Mouse (Mus musculus): ENCODE measurements around the gene Ablim1. TPM values are rescaled to one million over a fixed set of nuclear protein-coding genes. Genes with fewer than 3 reads are reported as not detected.

Ablim1 gene
- polyA plus RNA-seq, 1 experiment from 2014 or later, result 6.1 TPM

- H3K4me2 ChIP-seq, result peak overlapping the region; percentile 36
- peaks cover 19% of the 10 kb centered on the region for H3K4me1 ChIP-seq
- H3K9ac ChIP-seq, result no peak overlapping the region
- 0 out of 2 replicates have a peak, but pooled peaks cover 8% of the 10 kb centered on the region for H3K27me3 ChIP-seq (replicated peaks)
- no peak overlapping the region for H3K27ac ChIP-seq
- no peaks in the 10 kb centered on the region for H3K36me3 ChIP-seq
- 33% methylated on average over 12 of the region's 12 CpGs for WGBS (ENCODE audit: insufficient replicate concordance)
- no peak overlapping the region for H3K4me3 ChIP-seq
- ATAC-seq, result no peak
- no peaks in the 10 kb centered on the region for H3K9me3 ChIP-seq (replicated peaks)
Measured at GRCm38 (mm10) chr19:57274286-57274685, 40.4 kb downstream of the Ablim1 start.

GRCm38 (mm10) chr19:57272824-57273613, 41.7 kb downstream of the Ablim1 start:
- Histone ChIP-seq H3K27me3 (replicated peaks) (0 out of 2 replicates have a peak, but pooled peaks cover 8% of the 10 kb centered on the region), H3K36me3 (no peaks in the 10 kb centered on the region), H3K4me2 (peak overlapping the region; percentile 24), H3K4me3 (no peak overlapping the region), H3K4me1 (peaks cover 19% of the 10 kb centered on the region), H3K27ac (no peak overlapping the region), H3K9me3 (replicated peaks) (no peaks in the 10 kb centered on the region), H3K9ac (no peak overlapping the region)
- 34% methylated on average over 13 of the region's 13 CpGs for WGBS (ENCODE audit: insufficient replicate concordance)
- ATAC-seq, result peak; percentile 62; the same call in 1 of the 2 replicates

- H3K4me1 ChIP-seq, result peaks cover 19% of the 10 kb centered on the region
- WGBS (ENCODE audit: insufficient replicate concordance), result 74% methylated on average over 16 of the region's 16 CpGs
- H3K36me3 ChIP-seq, result no peaks in the 10 kb centered on the region
- no peak for ATAC-seq
- H3K9ac ChIP-seq, result no peak overlapping the region
- no peaks in the 10 kb centered on the region for H3K9me3 ChIP-seq (replicated peaks)
- H3K4me3 ChIP-seq, result no peak overlapping the region
- H3K27ac ChIP-seq, result no peak overlapping the region
- 0 out of 2 replicates have a peak, but pooled peaks cover 8% of the 10 kb centered on the region for H3K27me3 ChIP-seq (replicated peaks)
- H3K4me2 ChIP-seq, result no peak overlapping the region
Measured at GRCm38 (mm10) chr19:57271757-57272156, 43.0 kb downstream of the Ablim1 start.

GRCm38 (mm10) chr19:57270711-57271110, 44.0 kb downstream of the Ablim1 start:
- Histone ChIP-seq H3K9me3 (replicated peaks) (no peaks in the 10 kb centered on the region), H3K4me1 (peaks cover 19% of the 10 kb centered on the region), H3K9ac (no peak overlapping the region), H3K27me3 (replicated peaks) (0 out of 2 replicates have a peak, but pooled peaks cover 8% of the 10 kb centered on the region), H3K27ac (no peak overlapping the region), H3K36me3 (no peaks in the 10 kb centered on the region), H3K4me3 (no peak overlapping the region), H3K4me2 (no peak overlapping the region)
- no peak for ATAC-seq
- 66% methylated on average over 6 of the region's 6 CpGs for WGBS (ENCODE audit: insufficient replicate concordance)

- H3K9ac ChIP-seq, result no peak overlapping the region
- 0 out of 2 replicates have a peak, but pooled peaks cover 7% of the 10 kb centered on the region for H3K27me3 ChIP-seq (replicated peaks)
- no peak overlapping the region for H3K4me3 ChIP-seq
- no peaks in the 10 kb centered on the region for H3K9me3 ChIP-seq (replicated peaks)
- H3K4me2 ChIP-seq, result no peak overlapping the region
- no peak for ATAC-seq
- H3K4me1 ChIP-seq, result peaks cover 19% of the 10 kb centered on the region
- no peak overlapping the region for H3K27ac ChIP-seq
- WGBS (ENCODE audit: insufficient replicate concordance), result 73% methylated on average over 6 of the region's 6 CpGs
- no peaks in the 10 kb centered on the region for H3K36me3 ChIP-seq
Measured at GRCm38 (mm10) chr19:57269791-57270190, 44.9 kb downstream of the Ablim1 start.

- Histone ChIP-seq H3K4me1 (peaks cover 8% of the 10 kb centered on the region; the same call in 1 of the 2 replicates), H3K36me3 (no peaks in the 10 kb centered on the region), H3K4me2 (no peak overlapping the region), H3K27ac (no peak overlapping the region), H3K27me3 (replicated peaks) (no peaks in the 10 kb centered on the region), H3K4me3 (no peak overlapping the region), H3K9me3 (replicated peaks) (no peaks in the 10 kb centered on the region), H3K9ac (no peak overlapping the region)
- WGBS (ENCODE audit: insufficient replicate concordance), result 42% methylated on average over 5 of the region's 5 CpGs
- no peak for ATAC-seq
Measured at GRCm38 (mm10) chr19:57267531-57267930, 47.2 kb downstream of the Ablim1 start.

GRCm38 (mm10) chr19:57266374-57267085, 48.2 kb downstream of the Ablim1 start:
- peaks cover 4% of the 10 kb centered on the region; the same call in 1 of the 2 replicates for H3K4me1 ChIP-seq
- no peak overlapping the region for H3K9ac ChIP-seq
- no peaks in the 10 kb centered on the region for H3K27me3 ChIP-seq (replicated peaks)
- H3K4me3 ChIP-seq, result no peak overlapping the region
- WGBS (ENCODE audit: insufficient replicate concordance), result 57% methylated on average over 10 of the region's 10 CpGs
- no peak for ATAC-seq
- H3K27ac ChIP-seq, result no peak overlapping the region
- H3K36me3 ChIP-seq, result no peaks in the 10 kb centered on the region
- no peak overlapping the region for H3K4me2 ChIP-seq
- no peaks in the 10 kb centered on the region for H3K9me3 ChIP-seq (replicated peaks)

- H3K4me2 ChIP-seq, result no peak overlapping the region
- H3K4me1 ChIP-seq, result no peaks in the 10 kb centered on the region
- no peak overlapping the region for H3K9ac ChIP-seq
- no peaks in the 10 kb centered on the region for H3K36me3 ChIP-seq
- H3K27ac ChIP-seq, result no peak overlapping the region
- 52% methylated on average over 15 of the region's 15 CpGs for WGBS (ENCODE audit: insufficient replicate concordance)
- no peaks in the 10 kb centered on the region for H3K9me3 ChIP-seq (replicated peaks)
- no peak overlapping the region for H3K4me3 ChIP-seq
- H3K27me3 ChIP-seq (replicated peaks), result no peaks in the 10 kb centered on the region
- no peak for ATAC-seq
Measured at GRCm38 (mm10) chr19:57264296-57264947, 50.3 kb downstream of the Ablim1 start.

- H3K4me2 ChIP-seq, result no peak overlapping the region
- no peaks in the 10 kb centered on the region for H3K9me3 ChIP-seq (replicated peaks)
- peaks cover 3% of the 10 kb centered on the region; the same call in 1 of the 2 replicates for H3K4me1 ChIP-seq
- H3K27me3 ChIP-seq (replicated peaks), result no peaks in the 10 kb centered on the region
- no peak for ATAC-seq
- H3K36me3 ChIP-seq, result no peaks in the 10 kb centered on the region
- H3K4me3 ChIP-seq, result no peak overlapping the region
- peak overlapping the region; percentile 3; the same call in 1 of the 2 replicates for H3K27ac ChIP-seq
- WGBS (ENCODE audit: insufficient replicate concordance), result 63% methylated on average over 12 of the region's 12 CpGs
- no peak overlapping the region for H3K9ac ChIP-seq
Measured at GRCm38 (mm10) chr19:57257801-57258200, 56.9 kb downstream of the Ablim1 start.

GRCm38 (mm10) chr19:57256666-57257065, 58.1 kb downstream of the Ablim1 start:
- no peak for ATAC-seq
- H3K36me3 ChIP-seq, result no peaks in the 10 kb centered on the region
- H3K4me2 ChIP-seq, result no peak overlapping the region
- no peak overlapping the region for H3K4me3 ChIP-seq
- no peak overlapping the region for H3K27ac ChIP-seq
- H3K9me3 ChIP-seq (replicated peaks), result no peaks in the 10 kb centered on the region
- 45% methylated on average over 9 of the region's 9 CpGs for WGBS (ENCODE audit: insufficient replicate concordance)
- no peaks in the 10 kb centered on the region for H3K27me3 ChIP-seq (replicated peaks)
- no peak overlapping the region for H3K9ac ChIP-seq
- H3K4me1 ChIP-seq, result peaks cover 3% of the 10 kb centered on the region; the same call in 1 of the 2 replicates

- WGBS (ENCODE audit: insufficient replicate concordance), result 67% methylated on average over 8 of the region's 8 CpGs
- H3K4me3 ChIP-seq, result no peak overlapping the region
- H3K36me3 ChIP-seq, result no peaks in the 10 kb centered on the region
- H3K27ac ChIP-seq, result no peak overlapping the region
- peaks cover 3% of the 10 kb centered on the region; the same call in 1 of the 2 replicates for H3K4me1 ChIP-seq
- no peak overlapping the region for H3K4me2 ChIP-seq
- ATAC-seq, result no peak
- H3K27me3 ChIP-seq (replicated peaks), result no peaks in the 10 kb centered on the region
- H3K9me3 ChIP-seq (replicated peaks), result no peaks in the 10 kb centered on the region
- H3K9ac ChIP-seq, result no peak overlapping the region
Measured at GRCm38 (mm10) chr19:57255157-57255556, 59.6 kb downstream of the Ablim1 start.

Measured in liver, embryonic 12.5 days (tissue).